Mouse (Mus musculus) ES-Bruce4 (cell line): ENCODE results near the gene 3110082I17Rik. TPM values are rescaled to one million over a fixed set of nuclear protein-coding genes. Genes with fewer than 3 reads are reported as not detected.

ENCODE experiments used
- H3K27ac ChIP-seq: 2 replicates; pipeline ENCODE4 v1.5.1; 2012; ENCODE audit warnings: low read length, inconsistent platforms; ENCODE audit not compliant: insufficient read depth
- H3K27me3 ChIP-seq: 2 replicates; pipeline ENCODE4 v1.6.1; 2012; ENCODE audit warnings: mild to moderate bottlenecking, low read length, inconsistent platforms; ENCODE audit not compliant: control insufficient read depth, poor library complexity, insufficient read depth, severe bottlenecking
- H3K36me3 ChIP-seq: 2 replicates; pipeline ENCODE4 v1.6.1; 2012; ENCODE audit warnings: inconsistent platforms, mild to moderate bottlenecking, low read length, moderate library complexity; ENCODE audit not compliant: control insufficient read depth, poor library complexity, insufficient read depth, severe bottlenecking
- H3K4me1 ChIP-seq: one replicate; pipeline ENCODE4 v1.8.1; 2011; ENCODE audit warnings: low read length; ENCODE audit not compliant: control insufficient read depth, insufficient read depth
- H3K4me3 ChIP-seq: 2 replicates; pipeline ENCODE4 v1.5.1; 2011; ENCODE audit warnings: low read depth, mild to moderate bottlenecking, low read length
- H3K9ac ChIP-seq: 2 replicates; pipeline ENCODE4 v1.6.1; 2012; ENCODE audit warnings: low read depth, mild to moderate bottlenecking, inconsistent platforms; ENCODE audit not compliant: poor library complexity, severe bottlenecking
- H3K9me3 ChIP-seq: replicated peaks from 2 replicates; pipeline ENCODE4 v1.6.1; 2012; ENCODE audit warnings: mild to moderate bottlenecking, low read length, inconsistent platforms; ENCODE audit not compliant: control insufficient read depth, poor library complexity, insufficient read depth, severe bottlenecking
- CTCF ChIP-seq: IDR thresholded peaks from one replicate; pipeline ENCODE4 v1.8.1; 2011; ENCODE audit warnings: low read depth, low read length
- EP300 ChIP-seq: IDR thresholded peaks from 2 replicates; pipeline ENCODE4 v1.6.1; 2011; ENCODE audit warnings: low read depth, low read length; ENCODE audit not compliant: insufficient read depth
- POLR2A ChIP-seq: IDR thresholded peaks from one replicate; pipeline ENCODE4 v1.8.1; 2011; ENCODE audit warnings: low read length; ENCODE audit not compliant: insufficient read depth
- polyA plus RNA-seq: library from polyadenylated mRNA; stranded (reverse); fragments of >200 nt; gene quantifications from 2 replicates; pipeline ENCODE4 v1.2.4, GENCODE M21; 2011; ENCODE audit warnings: low read depth; ENCODE audit not compliant: missing spikeins, insufficient read depth, insufficient read length

The 3110082I17Rik gene
- polyA plus RNA-seq, 1 experiment, result 44.5 TPM

DNA sequence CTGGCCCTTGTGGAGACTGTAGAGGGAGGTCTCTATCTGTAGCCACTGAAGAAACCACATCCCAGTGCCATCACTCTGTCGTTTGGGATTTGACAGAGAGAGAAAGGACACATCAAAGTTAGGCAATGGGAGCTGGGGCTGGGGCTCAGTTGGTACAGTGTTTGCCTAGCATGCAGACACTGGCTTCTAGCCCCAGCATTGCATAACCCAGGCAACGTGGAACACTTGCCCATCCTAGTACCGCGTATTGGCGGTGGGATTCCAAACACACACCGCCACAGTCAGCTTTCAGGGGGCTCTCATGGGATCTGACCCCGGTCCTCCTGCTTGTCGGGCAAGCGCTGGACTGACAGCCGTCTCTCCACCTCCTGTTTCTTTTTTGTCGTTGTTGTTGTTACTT lies 93.8 kb downstream of the 3110082I17Rik start:
- Histone ChIP-seq H3K27ac (no peak overlapping the region), H3K4me1 (peaks cover 8% of the 10 kb centered on the region), H3K9ac (no peak overlapping the region), H3K9me3 (no peaks in the 10 kb centered on the region), H3K27me3 (no peaks in the 10 kb centered on the region), H3K36me3 (no peaks in the 10 kb centered on the region), H3K4me3 (peak overlapping the region; percentile 37; the same call in 1 of the 2 replicates)
- TF ChIP-seq CTCF, result no peak
- TF ChIP-seq POLR2A, result no peak
- no peak for TF ChIP-seq EP300

- Histone ChIP-seq H3K27ac (no peak overlapping the region), H3K9me3 (no peaks in the 10 kb centered on the region), H3K4me3 (no peak overlapping the region), H3K4me1 (peaks cover 6% of the 10 kb centered on the region), H3K27me3 (no peaks in the 10 kb centered on the region), H3K36me3 (no peaks in the 10 kb centered on the region), H3K9ac (no peak overlapping the region)
- TF ChIP-seq EP300, result no peak
- TF ChIP-seq POLR2A, result no peak
- no peak for TF ChIP-seq CTCF
Observed at GRCm38 (mm10) chr5:139365827-139366226, 94.5 kb downstream of the 3110082I17Rik start.

- H3K27ac ChIP-seq, result no peak overlapping the region
- no peaks in the 10 kb centered on the region for H3K9me3 ChIP-seq
- TF ChIP-seq EP300 (no peak), POLR2A (no peak), CTCF (no peak)
- H3K4me1 ChIP-seq, result peaks cover 6% of the 10 kb centered on the region
- no peak overlapping the region for H3K9ac ChIP-seq
- H3K4me3 ChIP-seq, result no peak overlapping the region
- H3K36me3 ChIP-seq, result no peaks in the 10 kb centered on the region
- H3K27me3 ChIP-seq, result no peaks in the 10 kb centered on the region
Observed at GRCm38 (mm10) chr5:139364911-139365571, 95.3 kb downstream of the 3110082I17Rik start.

GRCm38 (mm10) chr5:139364260-139364910 lies 95.9 kb downstream of the 3110082I17Rik start:
- no peak overlapping the region for H3K27ac ChIP-seq
- H3K9ac ChIP-seq, result no peak overlapping the region
- peaks cover 6% of the 10 kb centered on the region for H3K4me1 ChIP-seq
- H3K4me3 ChIP-seq, result no peak overlapping the region
- H3K9me3 ChIP-seq, result no peaks in the 10 kb centered on the region
- TF ChIP-seq EP300, result peak; percentile 67; the same call in 1 of the 2 replicates
- TF ChIP-seq POLR2A, result no peak
- TF ChIP-seq CTCF, result peak; percentile 95
- no peaks in the 10 kb centered on the region for H3K27me3 ChIP-seq
- no peaks in the 10 kb centered on the region for H3K36me3 ChIP-seq

DNA sequence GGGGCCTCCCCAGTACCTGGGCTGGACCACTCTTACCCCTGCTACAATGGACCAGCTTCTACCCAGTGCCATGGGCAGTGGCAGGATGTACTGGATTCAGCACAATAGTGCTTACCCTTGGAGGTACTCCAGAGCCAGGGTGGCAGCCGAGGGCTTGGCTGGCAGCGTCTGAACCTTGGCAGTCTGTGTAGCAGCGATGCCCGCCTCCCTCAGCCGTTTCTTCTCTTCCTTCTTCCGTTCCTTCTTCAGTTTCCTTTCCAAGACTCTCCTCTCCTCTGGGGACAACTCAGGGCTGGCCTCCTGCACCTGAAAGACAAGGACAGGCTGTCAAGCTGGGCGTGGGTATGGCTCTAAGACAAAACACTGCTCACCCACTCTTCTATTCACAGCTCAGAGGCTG lies 96.5 kb downstream of the 3110082I17Rik start:
- no peaks in the 10 kb centered on the region for H3K27me3 ChIP-seq
- H3K4me1 ChIP-seq, result peaks cover 6% of the 10 kb centered on the region
- no peak overlapping the region for H3K9ac ChIP-seq
- no peaks in the 10 kb centered on the region for H3K9me3 ChIP-seq
- no peaks in the 10 kb centered on the region for H3K36me3 ChIP-seq
- H3K4me3 ChIP-seq, result no peak overlapping the region
- H3K27ac ChIP-seq, result no peak overlapping the region
- no peak for TF ChIP-seq POLR2A
- no peak for TF ChIP-seq CTCF

DNA sequence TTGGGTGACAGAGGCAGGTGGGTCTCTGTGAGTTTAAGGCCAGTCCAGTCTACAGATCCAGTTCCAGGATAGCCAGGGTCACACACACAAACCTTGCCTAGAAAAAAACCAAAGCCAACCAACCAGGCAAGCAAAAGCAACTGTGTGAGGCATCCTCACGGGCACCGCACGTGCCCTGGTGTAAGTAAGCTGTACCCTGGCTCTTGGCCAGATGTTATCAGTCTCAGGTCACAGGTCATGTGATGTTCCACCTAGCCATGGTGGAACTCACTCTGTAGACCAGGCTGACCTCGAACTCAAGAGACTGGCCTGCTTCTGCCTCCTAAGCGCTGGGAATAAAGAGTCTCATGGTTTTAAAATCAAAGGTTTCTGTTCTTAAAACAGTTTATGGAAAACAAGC lies 101.1 kb downstream of the 3110082I17Rik start:
- Histone ChIP-seq H3K27ac (no peak overlapping the region), H3K36me3 (no peaks in the 10 kb centered on the region), H3K9me3 (no peaks in the 10 kb centered on the region), H3K9ac (no peak overlapping the region), H3K4me1 (no peaks in the 10 kb centered on the region), H3K27me3 (no peaks in the 10 kb centered on the region), H3K4me3 (no peak overlapping the region)
- TF ChIP-seq EP300 (no peak), POLR2A (no peak), CTCF (no peak)
